Mouse (Mus musculus): Measurements from ENCODE around the gene Arid5b.

The Arid5b gene

GRCm38 (mm10) chr10:68164723-68165706, 113.5 kb downstream of the Arid5b start:
- DNase-seq (ENCODE audit: low spot score in 2 of 2): peak in 1 of 2 experiments; percentile 58

GRCm38 (mm10) chr10:68164137-68164536, 114.4 kb downstream of the Arid5b start:
- no peak for DNase-seq (ENCODE audit: low spot score in 2 of 2)

GRCm38 (mm10) chr10:68159759-68160158, 118.8 kb downstream of the Arid5b start:
- no peak for DNase-seq (ENCODE audit: low spot score in 2 of 2)

- DNase-seq (ENCODE audit: low spot score in 2 of 2): no peak
Measured at GRCm38 (mm10) chr10:68158555-68158954, 120.0 kb downstream of the Arid5b start.

- DNase-seq (ENCODE audit: low spot score in 2 of 2): no peak
Measured at GRCm38 (mm10) chr10:68157511-68157910, 121.0 kb downstream of the Arid5b start.

- DNase-seq (ENCODE audit: low spot score in 2 of 2): no peak
Measured at GRCm38 (mm10) chr10:68156646-68157245, 121.8 kb downstream of the Arid5b start.

- no peak for DNase-seq (ENCODE audit: low spot score in 2 of 2)
Measured at GRCm38 (mm10) chr10:68156159-68156558, 122.4 kb downstream of the Arid5b start.

GRCm38 (mm10) chr10:68155431-68156119, 123.0 kb downstream of the Arid5b start:
- no peak for DNase-seq (ENCODE audit: low spot score in 2 of 2)

GRCm38 (mm10) chr10:68154046-68154765, 124.3 kb downstream of the Arid5b start:
- DNase-seq (ENCODE audit: low spot score in 2 of 2): no peak

- no peak for DNase-seq (ENCODE audit: low spot score in 2 of 2)
Measured at GRCm38 (mm10) chr10:68153344-68154045, 125.0 kb downstream of the Arid5b start.

GRCm38 (mm10) chr10:68148495-68148894, 130.0 kb downstream of the Arid5b start:
- DNase-seq (ENCODE audit: low spot score in 2 of 2): no peak

GRCm38 (mm10) chr10:68147730-68148129, 130.8 kb downstream of the Arid5b start:
- no peak for DNase-seq (ENCODE audit: low spot score in 2 of 2)

GRCm38 (mm10) chr10:68146842-68147241, 131.7 kb downstream of the Arid5b start:
- DNase-seq (ENCODE audit: low spot score in 2 of 2): peak in 1 of 2 experiments; percentile 32

- no peak for DNase-seq (ENCODE audit: low spot score in 2 of 2)
Measured at GRCm38 (mm10) chr10:68145286-68145950, 133.1 kb downstream of the Arid5b start.

GRCm38 (mm10) chr10:68142501-68142900, 136.0 kb downstream of the Arid5b start:
- no peak for DNase-seq (ENCODE audit: low spot score in 2 of 2)

GRCm38 (mm10) chr10:68141567-68141966, 137.0 kb downstream of the Arid5b start:
- no peak for DNase-seq (ENCODE audit: low spot score in 2 of 2)

- DNase-seq (ENCODE audit: low spot score in 2 of 2): no peak
Measured at GRCm38 (mm10) chr10:68140871-68141270, 137.7 kb downstream of the Arid5b start.

GRCm38 (mm10) chr10:68140306-68140705, 138.2 kb downstream of the Arid5b start:
- no peak for DNase-seq (ENCODE audit: low spot score in 2 of 2)

- DNase-seq (ENCODE audit: low spot score in 2 of 2): no peak
Measured at GRCm38 (mm10) chr10:68138123-68138522, 140.4 kb downstream of the Arid5b start.

- DNase-seq (ENCODE audit: low spot score in 2 of 2): no peak
Measured at GRCm38 (mm10) chr10:68137151-68137833, 141.2 kb downstream of the Arid5b start.

Measured in right cerebral cortex, postnatal 36 days (tissue).